Mouse (Mus musculus) liver, adult 2 months (tissue): ENCODE measurements around the gene Smyd1. TPM values are rescaled to one million over a fixed set of nuclear protein-coding genes. Genes with fewer than 3 reads are reported as not detected.

Source experiments
- DNase-seq: peaks from one replicate; pipeline ENCODE4 v3.0.0-alpha.2; 2011; ENCODE audit warnings: low read depth, low spot score; ENCODE audit errors: extremely low read depth
- H3K27ac ChIP-seq: fragments of 200-500 bp; replicated peaks from 2 replicates; pipeline ENCODE4 v1.5.1; 2012; ENCODE audit warnings: low read depth, mild to moderate bottlenecking, control low read depth, inconsistent platforms, low read length; ENCODE audit not compliant: insufficient read depth
- H3K27me3 ChIP-seq: fragments of 200-500 bp; 2 replicates; pipeline ENCODE4 v1.6.1; 2012; ENCODE audit warnings: mild to moderate bottlenecking, moderate library complexity, low read length, inconsistent platforms; ENCODE audit not compliant: control insufficient read depth, insufficient read depth
- H3K36me3 ChIP-seq: fragments of 200-500 bp; 2 replicates; pipeline ENCODE4 v1.6.1; 2012; ENCODE audit warnings: low read length, inconsistent platforms; ENCODE audit not compliant: control insufficient read depth, insufficient read depth
- H3K4me1 ChIP-seq: fragments of 200-500 bp; 2 replicates; pipeline ENCODE4 v1.6.1; 2011; ENCODE audit warnings: low read length; ENCODE audit not compliant: control insufficient read depth, insufficient read depth
- H3K4me3 ChIP-seq: fragments of 200-500 bp; 2 replicates; pipeline ENCODE4 v1.5.1; 2011; ENCODE audit warnings: low read depth, mild to moderate bottlenecking, control low read depth, low read length, moderate library complexity; ENCODE audit not compliant: insufficient read depth
- H3K79me2 ChIP-seq: fragments of 200-500 bp; 2 replicates; pipeline ENCODE4 v1.6.1; 2012; ENCODE audit warnings: inconsistent platforms, mild to moderate bottlenecking, low read length, moderate library complexity; ENCODE audit not compliant: control insufficient read depth, insufficient read depth
- H3K9ac ChIP-seq: fragments of 200-500 bp; 2 replicates; pipeline ENCODE4 v1.6.1; 2012; ENCODE audit warnings: low read depth, mild to moderate bottlenecking, control low read depth, inconsistent platforms, low read length
- CTCF ChIP-seq: fragments of 200-500 bp; IDR thresholded peaks from 2 replicates; pipeline ENCODE4 v1.5.1; 2011; ENCODE audit warnings: low read depth, low read length, control low read depth
- POLR2A ChIP-seq: fragments of 200-500 bp; IDR thresholded peaks from 2 replicates; pipeline ENCODE4 v1.6.1; 2011; ENCODE audit warnings: low read length, control low read depth; ENCODE audit not compliant: insufficient read depth; ENCODE audit errors: extremely low read depth
- WGBS: fragments of 180-500 bp; shearing (Covaris S2); methylation state at CpG from one replicate; pipeline ENCODE4 v1.1.7; 2018; 5-methylcytosine and 5-hydroxymethylcytosine counted together
- polyA plus RNA-seq: library from polyadenylated mRNA; depleted of rRNA; stranded (reverse); fragments of >200 nt; gene quantifications from 2 replicates; pipeline ENCODE4 v1.2.3, GENCODE M21; 2012
- total RNA-seq: library from RNA; depleted of rRNA; stranded (reverse); fragments of >200 nt; gene quantifications from 2 replicates; pipeline ENCODE4 v1.2.3, GENCODE M21; 2014

The Smyd1 gene
- total and polyA plus RNA-seq, 2 experiments: 1.5 to 3.7 TPM

- Histone ChIP-seq H3K36me3 (no peaks in the 10 kb centered on the region), H3K27me3 (no peaks in the 10 kb centered on the region), H3K4me1 (peaks cover 6% of the 10 kb centered on the region; the same call in 1 of the 2 replicates), H3K4me3 (no peak overlapping the region), H3K27ac (no peak overlapping the region), H3K9ac (no peak overlapping the region), H3K79me2 (no peaks in the 10 kb centered on the region)
- WGBS: 71% methylated on average over 7 of the region's 7 CpGs
- TF ChIP-seq POLR2A (no peak), CTCF (no peak)
- DNase-seq: no peak
Measured at GRCm38 (mm10) chr6:71211917-71212316, 110.1 kb downstream of the Smyd1 start.

GRCm38 (mm10) chr6:71208691-71209090 is 113.3 kb downstream of the Smyd1 start:
- H3K27me3 ChIP-seq: no peaks in the 10 kb centered on the region
- WGBS: 57% methylated on average over 2 of the region's 2 CpGs

GRCm38 (mm10) chr6:71204166-71204565 is 117.9 kb downstream of the Smyd1 start:
- whole genome bisulfite sequencing: 53% methylated on average over 8 of the region's 8 CpGs
- DNase-seq: peak; percentile 71
- H3K9ac ChIP-seq: peak overlapping the region; percentile 13; the same call in 1 of the 2 replicates
- no peak overlapping the region for H3K4me3 ChIP-seq
- H3K36me3 ChIP-seq: peaks cover 39% of the 10 kb centered on the region
- H3K79me2 ChIP-seq: no peaks in the 10 kb centered on the region
- H3K27ac ChIP-seq: peak overlapping the region; percentile 0; the same call in 1 of the 2 replicates
- peak; percentile 42; the same call in 1 of the 2 replicates for TF ChIP-seq POLR2A
- no peak for TF ChIP-seq CTCF
- no peaks in the 10 kb centered on the region for H3K27me3 ChIP-seq
- peaks cover 5% of the 10 kb centered on the region; the same call in 1 of the 2 replicates for H3K4me1 ChIP-seq

More at GRCm38 (mm10) chr6:71208691-71209090, 113.3 kb downstream of the Smyd1 start:
- TF ChIP-seq CTCF: no peak
- no peak for TF ChIP-seq POLR2A
- peak; percentile 50 for DNase-seq
- no peak overlapping the region for H3K4me3 ChIP-seq
- H3K9ac ChIP-seq: no peak overlapping the region
- H3K36me3 ChIP-seq: peaks cover 4% of the 10 kb centered on the region
- H3K79me2 ChIP-seq: no peaks in the 10 kb centered on the region
- peaks cover 6% of the 10 kb centered on the region; the same call in 1 of the 2 replicates for H3K4me1 ChIP-seq
- 0 out of 2 replicates have a peak overlapping the region, but pooled peaks have one; percentile 20 for H3K27ac ChIP-seq

- Histone ChIP-seq H3K27ac (peak overlapping the region; percentile 9), H3K36me3 (peaks cover 39% of the 10 kb centered on the region), H3K9ac (peak overlapping the region; percentile 4; the same call in 1 of the 2 replicates), H3K4me1 (peaks cover 6% of the 10 kb centered on the region), H3K79me2 (no peaks in the 10 kb centered on the region), H3K4me3 (peak overlapping the region; percentile 0; the same call in 1 of the 2 replicates), H3K27me3 (no peaks in the 10 kb centered on the region)
- DNase-seq: no peak
- 21% methylated on average over 5 of the region's 5 CpGs for WGBS
- peak; percentile 59; the same call in 1 of the 2 replicates for TF ChIP-seq POLR2A
- TF ChIP-seq CTCF: peak; percentile 8; the same call in 1 of the 2 replicates
Measured at GRCm38 (mm10) chr6:71203674-71204073, 118.4 kb downstream of the Smyd1 start.

- Histone ChIP-seq H3K27ac (peak overlapping the region; percentile 94), H3K9ac (peak overlapping the region; percentile 72), H3K79me2 (no peaks in the 10 kb centered on the region), H3K4me1 (peaks cover 19% of the 10 kb centered on the region), H3K27me3 (no peaks in the 10 kb centered on the region), H3K36me3 (peaks cover 39% of the 10 kb centered on the region), H3K4me3 (peak overlapping the region; percentile 77)
- no peak for DNase-seq
- 21% methylated on average over 5 of the region's 5 CpGs for WGBS
- TF ChIP-seq POLR2A: peak; percentile 74; the same call in 1 of the 2 replicates
- TF ChIP-seq CTCF: no peak
Measured at GRCm38 (mm10) chr6:71201925-71202324, 120.1 kb downstream of the Smyd1 start.

- Histone ChIP-seq H3K9ac (peak within 1 kb of the TSS; percentile 72), H3K79me2 (no peaks in the 10 kb centered on the region), H3K27ac (peak within 1 kb of the TSS; percentile 94), H3K4me3 (peak within 1 kb of the TSS; percentile 77), H3K36me3 (peaks cover 39% of the 10 kb centered on the region), H3K27me3 (no peaks in the 10 kb centered on the region), H3K4me1 (peaks cover 33% of the 10 kb centered on the region)
- peak; percentile 99 for DNase-seq
- TF ChIP-seq CTCF: no peak
- peak; percentile 93 for TF ChIP-seq POLR2A
- 19% methylated on average over 4 of the region's 4 CpGs for WGBS
Measured at GRCm38 (mm10) chr6:71199612-71200011, 122.4 kb downstream of the Smyd1 start, which contains the start of gene Fabp1. Gene Fabp1, plus strand, starts transcription at chr6:71199827.
